9 mouse cellular contexts compared by ENCODE assay signal in the genomic region with DNA sequence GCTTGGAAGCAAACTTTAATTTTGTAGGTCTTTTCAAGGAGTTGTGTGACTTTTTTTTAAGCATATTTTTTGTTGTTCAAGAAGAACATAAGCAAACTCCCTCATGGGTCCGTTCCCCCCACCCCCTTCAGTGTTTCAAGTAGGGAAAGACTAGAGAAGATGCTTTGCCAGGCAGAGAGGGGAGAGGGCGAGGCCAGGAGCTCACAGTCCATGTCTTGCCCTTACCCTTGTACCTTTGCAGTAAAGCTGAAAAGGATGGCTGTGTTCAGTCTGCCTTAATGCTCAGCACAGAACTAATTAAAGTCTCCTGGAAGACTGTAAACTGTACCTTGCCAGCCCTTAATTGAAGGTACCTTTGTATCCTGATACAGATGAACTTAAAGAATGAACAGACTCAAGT. TPM values are rescaled to one million over a fixed set of nuclear protein-coding genes. Genes with fewer than 3 reads are reported as not detected.
DNase-seq lines count a peak whose midpoint lies in the region; ATAC-seq and TF ChIP-seq lines count a peak whose summit lies in the region.
"Had no signal": no experiment of that assay in that cellular context is flagged by ENCODE, and none has a peak within 500 bp of the region (broad histone marks: within the 10 kb centered on the region; RNA-seq: fewer than 3 reads in every experiment).

No protein-coding gene starts in this region.

- no peak for TF ChIP-seq EP300 in lung, postnatal 0 days (IDR thresholded peaks at IDR 0.05)

- no peaks in the 10 kb centered on the region for H3K27me3 ChIP-seq in lung, postnatal 0 days (replicated peaks; ENCODE audit: insufficient read depth, low read length)
- no peaks in the 10 kb centered on the region for H3K27me3 ChIP-seq in limb, embryonic 12.5 days
- H3K27me3 ChIP-seq in stomach, embryonic 14.5 days (ENCODE audit: control insufficient read depth, insufficient read depth, low read length), result no peaks in the 10 kb centered on the region

- H3K4me2 ChIP-seq in lung, postnatal 0 days (replicated peaks; ENCODE audit: low read depth, low read length), result peak overlapping the region; percentile 74
- H3K4me2 ChIP-seq in limb, embryonic 12.5 days, result peak overlapping the region; percentile 73
- peak overlapping the region; percentile 59 for H3K4me2 ChIP-seq in stomach, embryonic 14.5 days (replicated peaks; ENCODE audit: low read depth, low read length)

- H3K36me3 ChIP-seq in lung, postnatal 0 days (ENCODE audit: insufficient read depth, low read length), result no peaks in the 10 kb centered on the region
- peaks cover 41% of the 10 kb centered on the region for H3K36me3 ChIP-seq in limb, embryonic 12.5 days
- peaks cover 14% of the 10 kb centered on the region for H3K36me3 ChIP-seq in stomach, embryonic 14.5 days (ENCODE audit: control insufficient read depth, insufficient read depth, low read length)

- peaks cover 32% of the 10 kb centered on the region for H3K4me1 ChIP-seq in lung, postnatal 0 days (ENCODE audit: insufficient read depth, low read depth, low read length)
- peaks cover 33% of the 10 kb centered on the region for H3K4me1 ChIP-seq in limb, embryonic 12.5 days (replicated peaks)
- H3K4me1 ChIP-seq in stomach, embryonic 14.5 days (ENCODE audit: control insufficient read depth, insufficient read depth, low read length), result peaks cover 43% of the 10 kb centered on the region

- H3K9ac ChIP-seq in lung, postnatal 0 days (replicated peaks; ENCODE audit: low read depth), result peak overlapping the region; percentile 93
- H3K9ac ChIP-seq in limb, embryonic 12.5 days (replicated peaks), result no peak overlapping the region
- H3K9ac ChIP-seq in stomach, embryonic 14.5 days (replicated peaks; ENCODE audit: low read depth, low read length), result peak overlapping the region; percentile 2; the same call in 1 of the 2 replicates

- H3K27ac ChIP-seq in lung, postnatal 0 days (ENCODE audit: low read length), result peak overlapping the region; percentile 64
- no peak overlapping the region for H3K27ac ChIP-seq in limb, embryonic 12.5 days
- H3K27ac ChIP-seq in stomach, embryonic 14.5 days (ENCODE audit: low read length), result no peak overlapping the region

- peak; percentile 11 for DNase-seq in adrenal gland, postnatal 14 days
- DNase-seq in adrenal gland, adult 8-10 months, result no peak
- DNase-seq in lung, postnatal 0 days (ENCODE audit: low spot score), result no peak
- no peak for DNase-seq in lung, postnatal 10 days
- no peak for DNase-seq in thymus, postnatal 36 days
- no peak for DNase-seq in left cerebral cortex, adult 18-20 months (ENCODE audit: low spot score in 2 of 2)

- H3K4me3 ChIP-seq in lung, postnatal 0 days (ENCODE audit: low read depth, low read length), result peak overlapping the region; percentile 94
- H3K4me3 ChIP-seq in limb, embryonic 12.5 days (replicated peaks), result peak overlapping the region; percentile 87; the same call in 1 of the 2 replicates
- H3K4me3 ChIP-seq in stomach, embryonic 14.5 days (ENCODE audit: low read depth, low read length), result peak overlapping the region; percentile 97

- no peak for ATAC-seq in lung, postnatal 0 days
- no peak for ATAC-seq in limb, embryonic 12.5 days (ENCODE audit: insufficient number of reproducible peaks, insufficient read depth, low FRiP score, low TSS enrichment, low read depth)
- no peak for ATAC-seq in stomach, embryonic 14.5 days (ENCODE audit: insufficient number of reproducible peaks, insufficient read depth, low FRiP score, low read depth)

- WGBS in lung, postnatal 0 days, result 27% methylated on average over 2 of the region's 2 CpGs
- WGBS in limb, embryonic 12.5 days, result 58% methylated on average over 2 of the region's 2 CpGs
- WGBS in stomach, embryonic 14.5 days, result 53% methylated on average over 2 of the region's 2 CpGs

- no peaks in the 10 kb centered on the region for H3K9me3 ChIP-seq in lung, postnatal 0 days (ENCODE audit: low read length)
- H3K9me3 ChIP-seq in limb, embryonic 12.5 days, result no peaks in the 10 kb centered on the region
- no peaks in the 10 kb centered on the region for H3K9me3 ChIP-seq in stomach, embryonic 14.5 days (ENCODE audit: control insufficient read depth, low read depth, low read length)

- no peak for TF ChIP-seq CTCF in lung, postnatal 0 days (IDR thresholded peaks at IDR 0.05)

RNA-seq across cellular contexts. Expression of a gene that starts 1.7 kb away (rescaled TPM):
- 61.7 and 65.3 TPM in 2 replicates for total RNA-seq in adrenal gland, postnatal 14 days (2021)
- total RNA-seq in adrenal gland, adult 8-10 months (2022), result 10 to 100 TPM; 65.1 to 70.3 (median 68.0) TPM
- 57.7 and 69.7 TPM in 2 replicates for polyA plus RNA-seq in lung, postnatal 0 days (2015; fragmentation: Nextera tagmentation; extraction: Ambion mirVana)
- 20.3 and 22.2 TPM in 2 replicates for polyA plus RNA-seq in limb, embryonic 12.5 days (2016; fragmentation: Nextera tagmentation; extraction: Ambion mirVana)
- 34.0 and 35.7 TPM in 2 replicates for polyA plus RNA-seq in stomach, embryonic 14.5 days (2014; fragmentation: Nextera tagmentation; extraction: Ambion mirVana)
- total RNA-seq in left cerebral cortex, adult 18-20 months (2021), result 10 to 100 TPM; 48.2 to 49.2 TPM

RNA-seq across cellular contexts. Expression of a gene that starts 49.4 kb away (rescaled TPM):
- not detected in 2 replicates for total RNA-seq in adrenal gland, postnatal 14 days (2021)
- total RNA-seq in adrenal gland, adult 8-10 months (2022), result not detected
- 0.07 TPM in 1 of 2 replicates, not detected in the other for polyA plus RNA-seq in lung, postnatal 0 days (2015; fragmentation: Nextera tagmentation; extraction: Ambion mirVana)
- polyA plus RNA-seq in limb, embryonic 12.5 days (2016; fragmentation: Nextera tagmentation; extraction: Ambion mirVana), result not detected in 2 replicates
- polyA plus RNA-seq in stomach, embryonic 14.5 days (2014; fragmentation: Nextera tagmentation; extraction: Ambion mirVana), result not detected in 2 replicates
- total RNA-seq in left cerebral cortex, adult 18-20 months (2021), result not detected
- total RNA-seq: common myeloid progenitor, adult 5-6 weeks had no signal
